Mouse (Mus musculus) bone marrow macrophage, adult 2 months (primary cell): ENCODE measurements around the gene Lmbrd1. TPM values are rescaled to one million over a fixed set of nuclear protein-coding genes. Genes with fewer than 3 reads are reported as not detected.

ENCODE experiments used
- H3K27ac ChIP-seq: 2 replicates; pipeline ENCODE4 v1.5.1; 2012; ENCODE audit warnings: low read depth, low read length; ENCODE audit not compliant: insufficient read depth
- H3K4me1 ChIP-seq: 2 replicates; pipeline ENCODE4 v1.6.1; 2012; ENCODE audit warnings: low read length; ENCODE audit not compliant: control insufficient read depth, insufficient read depth
- H3K4me3 ChIP-seq: 2 replicates; pipeline ENCODE4 v1.5.1; 2012; ENCODE audit warnings: mild to moderate bottlenecking, low read length, moderate library complexity; ENCODE audit not compliant: insufficient read depth
- CTCF ChIP-seq: IDR thresholded peaks from 2 replicates; pipeline ENCODE4 v1.5.1; 2012; ENCODE audit warnings: low read depth, mild to moderate bottlenecking, low read length, moderate library complexity
- POLR2A ChIP-seq: IDR thresholded peaks from 2 replicates; pipeline ENCODE4 v1.6.1; 2012; ENCODE audit warnings: mild to moderate bottlenecking, low read depth, low read length, borderline replicate concordance
- polyA plus RNA-seq: library from polyadenylated mRNA; stranded (reverse); fragments of >200 nt; gene quantifications from 2 replicates; pipeline ENCODE4 v1.2.4, GENCODE M21; 2012; ENCODE audit not compliant: missing spikeins, insufficient read depth, insufficient read length

Gene Lmbrd1
- polyA plus RNA-seq, 1 experiment: 124 TPM

DNA sequence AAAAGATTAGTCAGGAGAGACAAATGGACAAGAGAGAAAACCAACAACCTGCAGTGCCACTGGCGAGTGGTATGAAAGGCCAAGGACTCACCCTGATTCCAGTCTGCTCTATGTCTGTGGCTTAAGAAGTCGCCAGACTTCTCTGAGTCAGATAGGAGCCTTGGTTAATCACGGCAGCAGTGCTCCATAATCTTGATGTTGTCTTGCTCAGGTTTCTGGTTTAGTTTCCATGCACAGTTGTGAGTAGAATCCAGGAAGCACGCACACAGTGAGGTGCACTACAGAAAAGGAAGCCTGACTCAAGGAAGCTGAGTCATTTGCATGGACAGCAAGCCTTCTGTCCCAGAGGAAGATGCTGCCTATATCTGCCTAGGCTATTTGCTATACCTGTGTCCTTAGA is 37.9 kb downstream of the Lmbrd1 start:
- TF ChIP-seq CTCF (no peak), POLR2A (no peak)
- H3K4me3 ChIP-seq: no peak overlapping the region

DNA sequence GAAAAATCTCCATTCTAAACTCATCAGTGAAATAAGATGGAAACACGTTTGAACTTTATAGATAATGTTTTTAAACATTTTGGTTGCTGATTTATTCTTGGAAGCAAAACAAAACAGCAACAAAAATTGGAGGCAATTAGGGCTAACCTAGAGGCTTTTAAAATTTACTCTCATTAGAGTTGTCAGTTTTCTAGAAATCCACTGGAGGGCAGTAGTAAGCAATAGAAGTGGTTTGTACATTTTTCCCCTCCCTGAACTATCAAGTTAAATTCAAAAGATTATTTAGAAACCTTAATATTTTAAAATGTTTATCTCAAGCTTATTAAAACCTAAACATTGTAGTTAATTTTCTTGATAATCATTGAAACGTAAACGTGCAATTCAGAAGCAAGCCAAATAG is 41.2 kb downstream of the Lmbrd1 start:
- Histone ChIP-seq H3K4me1 (no peaks in the 10 kb centered on the region), H3K4me3 (no peak overlapping the region), H3K27ac (no peak overlapping the region)
- TF ChIP-seq POLR2A (no peak), CTCF (no peak)

More for the DNA sequence above, 37.9 kb downstream of the Lmbrd1 start:
- Histone ChIP-seq H3K4me1 (no peaks in the 10 kb centered on the region), H3K27ac (no peak overlapping the region)

DNA sequence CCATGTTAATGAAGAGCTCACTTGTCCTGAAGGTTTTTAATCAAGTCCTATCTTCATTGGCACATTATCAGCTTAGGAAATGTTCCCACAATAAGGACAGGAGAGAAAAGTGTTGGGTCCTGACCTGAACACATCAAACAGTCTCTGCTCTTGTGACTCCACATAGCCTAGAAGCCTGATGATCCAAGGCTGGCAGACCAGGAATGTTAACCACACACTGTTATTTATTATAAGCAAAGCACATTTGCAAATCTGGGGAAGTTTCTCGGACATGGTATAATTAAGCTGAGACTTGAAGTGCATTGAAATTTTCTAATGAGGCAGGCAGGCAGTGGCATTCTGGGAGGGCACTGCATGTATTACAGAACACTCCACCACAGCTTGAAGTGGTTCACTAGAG is 41.8 kb downstream of the Lmbrd1 start:
- TF ChIP-seq CTCF (no peak), POLR2A (no peak)
- Histone ChIP-seq H3K4me3 (no peak overlapping the region), H3K27ac (no peak overlapping the region), H3K4me1 (no peaks in the 10 kb centered on the region)

DNA sequence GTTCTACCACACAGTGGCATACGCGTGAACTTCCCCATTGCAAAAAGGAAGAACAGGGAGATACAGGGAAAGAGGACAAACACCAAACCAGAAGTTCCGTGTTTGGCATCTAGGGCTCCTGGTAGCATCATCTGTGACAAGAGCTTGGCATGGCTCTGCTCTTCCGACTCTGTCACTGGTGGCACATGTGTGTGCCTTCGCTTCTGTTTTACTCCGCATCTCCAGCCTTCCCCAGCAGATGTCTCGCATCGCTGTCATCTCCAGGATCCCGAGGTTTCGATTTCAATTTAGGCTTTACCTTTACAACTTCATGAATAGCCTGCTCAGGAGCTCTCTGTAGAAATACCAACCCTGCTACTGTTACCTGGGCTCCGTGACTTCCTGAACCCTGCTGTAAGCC is 51.4 kb downstream of the Lmbrd1 start:
- H3K27ac ChIP-seq: no peak overlapping the region
- no peak overlapping the region for H3K4me3 ChIP-seq
- TF ChIP-seq POLR2A (no peak), CTCF (no peak)
- H3K4me1 ChIP-seq: no peaks in the 10 kb centered on the region

DNA sequence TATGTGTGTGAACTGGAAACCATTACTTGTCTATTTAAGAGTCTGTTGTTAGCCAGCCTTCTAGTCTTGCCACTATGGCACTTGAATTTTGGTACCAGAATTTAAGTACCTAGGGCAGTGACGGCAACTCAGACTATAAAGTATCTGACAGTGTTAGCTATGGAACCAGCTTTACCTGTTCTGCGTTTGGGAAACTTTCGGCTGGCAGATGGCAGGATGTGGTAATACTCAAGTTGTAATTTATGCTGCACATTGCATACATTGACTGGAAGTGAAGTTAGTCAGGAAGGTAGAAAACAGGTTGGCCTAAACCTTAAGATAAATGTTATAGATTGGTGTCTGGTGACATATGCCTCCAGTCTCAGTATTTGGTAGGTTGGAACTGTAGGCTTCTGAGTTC is 53.9 kb downstream of the Lmbrd1 start:
- no peak overlapping the region for H3K4me3 ChIP-seq
- TF ChIP-seq POLR2A: no peak
- no peak overlapping the region for H3K27ac ChIP-seq

DNA sequence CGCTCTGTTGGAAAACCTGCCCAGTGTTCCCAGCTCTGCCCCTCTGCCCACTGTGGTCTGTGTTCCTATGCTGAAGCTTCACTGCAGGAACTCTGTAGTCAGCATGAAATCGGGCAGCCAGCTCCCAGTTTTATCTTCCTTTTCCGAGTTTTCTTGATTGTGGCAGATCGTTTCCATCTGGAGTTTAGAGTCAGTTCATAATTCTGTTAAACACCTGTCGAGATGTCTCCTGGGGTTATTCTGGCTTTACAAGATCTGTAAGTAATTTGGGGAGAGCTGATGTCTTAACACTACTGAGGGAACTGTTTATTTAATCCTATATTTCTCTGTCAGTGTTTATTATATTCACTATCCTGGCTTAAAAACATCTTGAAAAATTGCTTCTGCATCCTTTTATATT is 56.4 kb downstream of the Lmbrd1 start:
- TF ChIP-seq POLR2A (no peak), CTCF (no peak)
- no peak overlapping the region for H3K27ac ChIP-seq

More for the DNA sequence above, 53.9 kb downstream of the Lmbrd1 start:
- H3K4me1 ChIP-seq: no peaks in the 10 kb centered on the region

DNA sequence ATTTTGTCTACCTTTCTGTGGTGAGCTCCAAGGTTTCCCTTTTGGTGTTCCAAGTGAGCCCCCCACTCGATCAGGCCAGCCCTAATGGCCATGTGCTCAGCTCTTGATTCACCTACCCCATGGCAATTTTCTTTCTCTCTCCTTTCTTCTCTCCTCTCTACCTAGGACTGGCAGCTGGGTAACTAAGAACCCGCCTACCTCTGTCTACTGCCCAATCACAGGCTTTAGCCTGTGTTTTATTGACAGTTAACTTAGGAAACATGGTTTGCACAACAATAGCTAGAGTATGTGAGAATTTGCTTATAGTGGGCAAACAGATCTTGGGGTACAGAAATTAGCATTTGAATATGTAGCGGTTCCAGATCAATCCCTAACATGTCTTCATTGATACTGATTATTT is 62.5 kb downstream of the Lmbrd1 start:
- Histone ChIP-seq H3K27ac (no peak overlapping the region), H3K4me1 (no peaks in the 10 kb centered on the region), H3K4me3 (no peak overlapping the region)
- TF ChIP-seq CTCF: no peak
- no peak for TF ChIP-seq POLR2A

More for the DNA sequence above, 56.4 kb downstream of the Lmbrd1 start:
- Histone ChIP-seq H3K4me1 (no peaks in the 10 kb centered on the region), H3K4me3 (no peak overlapping the region)

DNA sequence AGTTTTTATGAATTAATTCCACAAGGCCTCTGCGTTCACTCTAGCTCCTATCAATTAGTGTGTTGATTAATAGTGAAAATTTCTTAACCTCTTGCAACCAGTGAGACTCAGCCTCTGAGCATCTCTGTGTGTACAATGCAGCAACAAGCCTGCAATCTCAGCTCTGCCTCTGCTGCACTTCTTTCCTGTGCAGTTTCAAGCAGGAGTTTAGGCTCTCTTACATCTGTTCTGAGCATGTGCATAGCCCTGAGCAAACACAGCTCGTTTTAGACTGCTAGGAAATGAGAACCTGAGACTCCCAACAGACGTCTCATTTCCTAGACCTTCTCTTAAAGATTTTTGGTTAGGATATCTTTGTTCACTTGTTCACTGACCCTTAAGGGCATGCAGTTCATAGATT is 63.1 kb downstream of the Lmbrd1 start:
- Histone ChIP-seq H3K4me1 (no peaks in the 10 kb centered on the region), H3K27ac (no peak overlapping the region), H3K4me3 (no peak overlapping the region)
- no peak for TF ChIP-seq POLR2A
- TF ChIP-seq CTCF: no peak

DNA sequence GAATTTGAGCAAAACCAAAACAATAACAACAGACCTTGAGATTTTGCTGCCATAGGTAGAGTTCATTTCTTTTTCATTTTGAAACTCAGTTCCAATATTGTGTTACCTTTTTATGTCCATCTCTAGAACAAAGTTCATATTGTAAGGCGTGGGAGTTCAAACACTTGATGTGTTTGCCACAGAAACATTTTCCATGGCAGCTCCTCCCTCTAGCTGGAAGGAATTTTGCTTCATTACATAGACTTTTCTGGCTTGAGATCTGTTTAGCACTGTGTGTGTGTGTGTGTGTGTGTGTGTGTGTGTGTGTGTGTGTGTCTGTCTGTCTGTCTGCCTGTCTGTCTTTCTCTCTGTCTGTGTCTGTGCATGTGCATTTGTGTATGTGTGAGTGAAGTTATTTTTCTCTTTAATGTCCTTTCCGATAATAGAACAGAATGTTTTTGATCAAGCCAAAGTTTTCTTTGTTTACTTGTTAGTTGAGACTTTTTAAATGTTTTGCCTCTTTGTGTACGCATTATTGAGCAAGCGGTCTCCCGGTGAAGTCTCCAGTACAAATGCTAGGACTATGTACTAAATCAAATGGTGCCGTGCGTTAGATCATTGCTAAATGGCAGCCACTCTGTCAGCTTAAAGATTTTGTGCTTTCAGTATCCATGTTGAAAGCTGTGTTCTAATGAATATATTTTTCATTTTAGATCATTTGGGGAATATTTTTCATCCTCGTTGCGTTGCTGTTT is 64.9 kb downstream of the Lmbrd1 start:
- no peak overlapping the region for H3K27ac ChIP-seq
- no peak overlapping the region for H3K4me3 ChIP-seq
- no peaks in the 10 kb centered on the region for H3K4me1 ChIP-seq
- TF ChIP-seq POLR2A (no peak), CTCF (no peak)

DNA sequence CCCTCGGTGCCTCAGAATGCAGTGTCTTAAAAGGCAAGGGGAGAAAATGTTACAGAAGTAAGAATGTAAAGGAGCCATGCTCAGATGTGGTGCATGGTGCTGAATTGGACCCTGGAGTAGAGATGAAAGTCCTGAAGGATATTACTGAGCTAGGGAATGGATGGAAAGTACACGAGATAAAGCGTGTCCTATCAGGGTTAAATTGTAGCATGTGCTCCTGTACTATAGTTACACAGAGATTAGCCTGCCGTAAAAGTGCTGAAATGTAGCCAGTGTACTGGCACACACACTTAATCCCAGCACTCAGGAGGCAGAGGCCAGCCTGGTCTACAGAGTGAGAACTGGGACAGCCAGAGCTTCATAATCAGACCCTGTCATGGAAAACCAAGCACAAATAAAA is 74.3 kb downstream of the Lmbrd1 start:
- Histone ChIP-seq H3K27ac (no peak overlapping the region), H3K4me1 (no peaks in the 10 kb centered on the region), H3K4me3 (no peak overlapping the region)
- TF ChIP-seq CTCF: no peak
- TF ChIP-seq POLR2A: no peak
